Mouse (Mus musculus): ENCODE data around the gene Serpinb9. TPM values are rescaled to one million over a fixed set of nuclear protein-coding genes. Genes with fewer than 3 reads are reported as not detected.
"Not testable (repeated sequence)": the region's sequence is repeated elsewhere in the genome, so short reads cannot be mapped to it uniquely, and the experiment has no call there.

Gene Serpinb9
- total RNA-seq, 2 experiments from 2014 or later: 2.0 to 4.0 TPM

DNA sequence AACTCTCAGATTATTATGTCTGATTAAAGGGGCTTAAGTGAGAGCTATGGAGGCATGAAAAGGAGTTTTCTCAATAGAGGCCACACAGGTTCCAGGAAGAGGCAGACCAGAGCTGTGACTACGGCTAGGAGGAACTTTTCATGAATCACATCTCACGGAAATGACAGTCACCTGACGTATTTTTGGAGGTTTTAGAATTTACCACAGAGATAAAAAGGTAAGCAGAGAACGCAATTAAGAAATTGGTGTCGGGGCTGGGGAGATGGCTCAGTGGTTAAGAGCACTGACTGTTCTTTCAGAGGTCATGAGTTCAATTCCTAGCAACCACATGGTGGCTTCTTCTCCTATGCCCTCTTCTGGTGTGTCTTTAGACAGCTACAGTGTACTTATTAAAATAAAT is 1.7 kb upstream of the Serpinb9 start:
- no peak for ATAC-seq (replicated peaks; ENCODE audit: poor library complexity)

DNA sequence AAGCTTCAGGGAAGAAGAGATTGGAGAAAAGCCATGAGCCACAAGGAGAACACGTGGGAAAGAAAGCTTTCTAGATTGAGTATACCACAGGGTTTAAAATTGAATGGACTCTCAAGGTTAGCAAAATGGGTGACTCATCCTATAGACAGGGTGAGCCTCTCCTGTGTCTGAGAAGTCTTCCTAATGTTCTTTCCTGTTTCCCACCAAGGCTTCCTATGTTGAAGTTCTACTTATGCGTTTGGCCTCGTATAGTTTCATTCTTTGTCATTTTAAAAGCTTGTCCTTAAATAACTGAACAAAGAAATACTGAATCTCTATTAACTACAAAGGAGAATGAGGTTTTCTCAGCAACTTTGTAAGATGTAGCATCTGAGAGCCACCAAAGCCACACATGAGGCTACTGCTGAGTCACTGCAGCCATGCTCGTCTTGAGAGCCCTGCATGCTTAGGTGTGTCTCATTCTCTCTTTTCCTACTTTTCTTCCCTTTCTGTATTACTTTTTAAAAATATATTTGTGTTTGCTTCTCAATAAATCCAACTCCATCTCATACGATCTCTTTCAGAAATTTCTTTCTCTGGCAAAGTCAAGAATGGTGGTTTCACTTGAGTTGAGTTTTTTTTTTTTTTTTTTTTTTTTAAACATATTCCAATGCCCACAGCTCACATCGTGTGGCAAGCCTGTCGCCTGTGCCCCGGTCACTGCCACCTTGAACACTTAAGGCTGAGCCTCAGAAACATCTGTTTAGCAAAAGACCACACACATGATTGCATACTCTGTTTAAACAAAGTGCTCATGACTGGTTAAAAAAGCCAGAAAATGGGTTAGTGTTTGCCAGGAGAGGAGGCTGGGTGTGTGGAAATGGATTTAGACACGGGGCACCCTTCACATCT is 718 bp downstream of the Serpinb9 start:
- ATAC-seq (replicated peaks; ENCODE audit: poor library complexity): peak; percentile 27

DNA sequence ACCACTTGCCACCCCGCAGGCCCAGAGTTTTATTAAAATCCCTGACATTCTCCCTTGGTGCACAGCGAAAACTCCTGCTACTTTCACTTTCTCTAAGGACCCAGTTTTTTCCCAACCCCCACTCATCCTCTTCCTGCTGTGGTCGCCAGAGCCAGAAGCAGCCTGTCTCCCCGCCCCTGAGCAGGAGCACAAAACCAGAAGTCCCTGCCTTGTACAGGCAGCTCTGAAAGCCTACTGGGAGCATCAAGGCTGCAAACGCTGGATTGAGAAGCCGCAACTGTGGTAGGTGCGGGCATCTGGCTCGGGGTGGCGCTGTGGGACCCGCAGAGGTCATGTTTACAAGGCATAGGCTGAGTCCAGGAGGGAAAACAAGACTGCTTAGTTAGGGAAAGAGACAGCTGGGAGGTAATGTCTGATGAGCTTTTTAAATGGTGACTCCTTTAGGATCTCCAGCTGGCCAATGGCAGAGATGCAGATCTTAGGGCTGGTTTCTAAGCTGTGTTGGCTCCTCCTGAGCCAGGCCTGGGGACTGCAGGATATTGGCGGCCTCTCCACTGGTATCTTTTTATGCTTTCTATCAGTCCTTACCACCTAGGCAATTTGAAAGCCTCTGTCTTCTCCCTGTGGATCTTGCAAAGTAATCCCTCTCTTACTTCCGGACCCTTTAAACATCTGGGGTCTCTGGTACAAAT is 1.5 kb downstream of the Serpinb9 start:
- ATAC-seq (replicated peaks; ENCODE audit: poor library complexity): peak; percentile 91

DNA sequence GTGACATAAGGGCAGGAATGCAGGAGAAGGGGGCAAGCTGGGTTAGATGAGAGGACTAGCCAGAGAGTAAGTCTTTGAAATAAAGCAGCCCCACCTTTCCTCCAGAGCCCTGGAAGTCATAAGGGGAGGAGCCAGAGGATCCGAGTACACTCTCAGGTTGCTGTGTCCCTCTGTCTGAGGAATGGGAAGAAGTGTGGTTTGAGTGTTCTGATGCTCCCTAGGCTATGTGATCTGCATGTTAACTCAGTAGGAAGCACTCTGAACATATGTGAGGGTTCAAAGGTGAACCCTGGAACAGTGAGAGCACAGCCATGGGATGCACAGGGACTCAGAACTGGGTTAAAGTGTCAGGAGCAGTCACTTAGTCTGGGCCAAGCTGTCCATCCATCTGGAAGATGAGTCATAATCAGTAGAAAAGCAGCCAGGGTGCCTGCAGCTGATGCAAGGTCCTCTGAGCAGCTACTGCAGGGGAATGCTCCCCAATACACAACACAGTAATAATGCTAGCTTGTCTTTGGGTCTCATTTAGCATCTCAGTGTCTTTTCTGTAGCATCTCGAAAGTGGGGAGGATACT is 2.5 kb downstream of the Serpinb9 start:
- no peak for ATAC-seq (replicated peaks; ENCODE audit: poor library complexity)

DNA sequence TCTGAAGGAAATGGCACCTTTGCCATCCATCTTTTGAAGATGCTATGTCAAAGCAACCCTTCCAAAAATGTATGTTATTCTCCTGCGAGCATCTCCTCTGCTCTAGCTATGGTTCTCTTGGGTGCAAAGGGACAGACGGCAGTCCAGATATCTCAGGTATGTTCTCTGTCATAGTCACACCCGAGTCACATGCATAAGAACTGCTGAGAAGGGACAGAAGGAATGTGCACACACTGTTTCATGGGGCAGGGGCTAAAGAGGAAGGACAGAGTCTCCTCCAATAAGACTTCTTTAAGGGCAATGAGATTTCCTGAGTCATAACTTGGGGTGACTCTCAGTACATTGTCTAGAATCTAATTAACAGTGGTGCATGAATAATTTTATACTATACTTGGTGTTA is 3.5 kb downstream of the Serpinb9 start:
- ATAC-seq (replicated peaks; ENCODE audit: poor library complexity): no peak

DNA sequence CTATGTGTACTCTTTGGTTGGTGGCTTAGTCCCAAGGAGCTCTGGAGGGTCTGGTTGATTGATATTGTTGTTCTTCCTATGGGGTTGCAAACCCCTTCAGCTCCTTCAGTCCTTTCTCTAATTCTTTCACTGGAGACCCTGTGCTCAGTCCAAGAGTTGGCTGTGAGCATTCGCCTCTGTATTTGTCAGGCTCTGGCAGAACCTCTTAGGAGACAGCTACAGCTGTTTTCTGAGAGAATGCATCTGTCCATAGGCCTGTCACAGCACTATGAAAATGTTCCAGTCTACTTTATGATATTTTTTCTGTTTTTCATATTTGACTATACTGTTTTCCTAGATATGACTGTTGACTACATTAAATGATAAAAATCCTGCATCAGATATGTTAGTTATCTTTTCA is 9.3 kb downstream of the Serpinb9 start:
- ATAC-seq (replicated peaks; ENCODE audit: poor library complexity): no peak

GRCm38 (mm10) chr13:33013271-33013670 is 10.2 kb downstream of the Serpinb9 start:
- no peak for ATAC-seq (replicated peaks; ENCODE audit: poor library complexity)

GRCm38 (mm10) chr13:33022371-33022770 is 19.3 kb downstream of the Serpinb9 start:
- no peak for ATAC-seq (replicated peaks; ENCODE audit: poor library complexity)

GRCm38 (mm10) chr13:33026427-33027057 is 23.5 kb downstream of the Serpinb9 start:
- ATAC-seq (replicated peaks; ENCODE audit: poor library complexity): no peak

- ATAC-seq (replicated peaks; ENCODE audit: poor library complexity): peak; percentile 20; the same call in 1 of the 2 replicates
Measured at GRCm38 (mm10) chr13:33027244-33027643, 24.2 kb downstream of the Serpinb9 start, which contains the start of gene Serpinb9b. Gene Serpinb9b, plus strand, starts transcription at chr13:33027416.

DNA sequence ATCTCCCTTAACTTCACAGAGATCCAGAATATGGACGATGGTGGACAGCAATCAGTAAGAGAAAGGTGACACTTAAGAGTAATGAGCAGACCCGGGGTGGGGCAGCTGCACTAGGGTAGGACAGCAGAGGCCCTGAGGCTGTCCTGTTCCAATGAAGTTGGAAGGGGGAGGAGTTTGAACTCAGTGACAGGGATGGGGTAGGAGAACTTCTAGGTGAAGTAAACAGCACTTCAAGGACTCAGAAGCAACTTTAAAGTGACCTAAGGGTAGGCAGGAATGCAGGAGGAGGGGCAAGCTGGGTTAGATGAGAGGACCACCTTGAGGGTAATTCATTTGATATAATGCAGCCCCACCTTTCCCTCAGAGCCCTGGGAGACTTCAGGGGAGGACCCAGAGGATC is 25.1 kb downstream of the Serpinb9 start:
- no peak; the same call in 1 of the 2 replicates for ATAC-seq (replicated peaks; ENCODE audit: poor library complexity)

DNA sequence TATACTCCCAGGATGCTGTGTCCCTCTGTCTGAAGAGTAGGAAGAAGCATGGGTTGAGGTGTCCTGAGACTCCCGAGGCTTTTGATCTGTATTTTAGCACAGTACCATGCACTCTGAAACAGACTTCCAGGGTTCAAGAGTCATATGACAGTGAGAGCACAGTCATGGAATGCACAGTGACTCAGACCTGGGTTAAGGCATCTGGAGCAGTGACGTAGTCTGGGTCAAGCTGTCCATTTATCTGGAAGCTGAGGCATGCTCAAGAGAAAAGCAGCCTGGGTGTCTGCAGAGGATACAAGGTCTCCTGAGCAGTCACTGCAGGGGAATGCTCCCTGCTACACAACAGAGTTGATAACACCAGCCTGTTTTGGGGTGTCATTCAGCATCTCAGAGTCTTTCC is 25.5 kb downstream of the Serpinb9 start:
- ATAC-seq (replicated peaks; ENCODE audit: poor library complexity): no peak

- not testable (repeated sequence) for ATAC-seq (replicated peaks; ENCODE audit: poor library complexity)
Measured at GRCm38 (mm10) chr13:33029478-33029877, 26.4 kb downstream of the Serpinb9 start.

- ATAC-seq (replicated peaks; ENCODE audit: poor library complexity): no peak
Measured at GRCm38 (mm10) chr13:33030281-33030680, 27.2 kb downstream of the Serpinb9 start.

GRCm38 (mm10) chr13:33035506-33035905 is 32.5 kb downstream of the Serpinb9 start:
- ATAC-seq (replicated peaks; ENCODE audit: poor library complexity): no peak

DNA sequence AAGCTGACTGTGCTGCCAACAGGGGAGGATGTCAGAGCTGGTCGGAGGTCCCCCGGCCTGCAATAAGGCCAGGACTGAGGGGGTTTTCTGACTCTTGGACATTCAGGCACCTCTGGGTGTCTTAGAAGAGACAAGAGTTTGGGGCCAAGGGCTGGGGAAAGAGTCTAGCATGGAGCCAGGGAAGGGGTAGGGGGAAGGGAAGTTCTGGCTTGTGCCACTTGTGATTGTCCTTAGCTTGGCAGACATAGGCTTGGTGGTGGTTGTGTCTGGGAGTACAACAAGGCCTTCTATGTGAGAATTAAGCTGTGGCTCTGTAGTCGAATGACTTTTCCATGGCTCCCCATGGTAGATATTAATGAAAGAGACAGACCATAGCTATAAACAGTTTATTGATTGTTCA is 40.5 kb downstream of the Serpinb9 start:
- no peak for ATAC-seq (replicated peaks; ENCODE audit: poor library complexity)

DNA sequence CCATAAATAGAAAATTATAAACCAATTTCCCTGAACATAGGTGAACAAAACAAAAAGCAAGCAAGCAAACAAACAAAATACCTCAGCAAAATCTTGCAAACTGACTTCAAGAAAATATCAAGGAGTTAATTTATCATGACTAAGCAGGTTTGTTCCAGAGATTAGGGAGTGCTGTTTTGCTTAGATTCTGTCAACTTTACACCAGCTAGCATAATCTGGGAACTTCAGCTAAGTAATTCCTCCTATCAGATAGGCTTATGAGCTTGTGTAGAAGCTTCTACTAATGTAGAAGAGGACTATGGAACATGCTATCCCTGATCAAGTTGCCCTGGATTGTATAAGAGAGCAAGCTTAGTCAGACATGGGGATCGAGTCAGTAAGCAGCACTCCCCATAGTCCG is 44.2 kb downstream of the Serpinb9 start:
- peak; percentile 46 for ATAC-seq (replicated peaks; ENCODE audit: poor library complexity)

- ATAC-seq (replicated peaks; ENCODE audit: poor library complexity): peak; percentile 78
Measured at GRCm38 (mm10) chr13:33048187-33048586, 45.1 kb downstream of the Serpinb9 start.

DNA sequence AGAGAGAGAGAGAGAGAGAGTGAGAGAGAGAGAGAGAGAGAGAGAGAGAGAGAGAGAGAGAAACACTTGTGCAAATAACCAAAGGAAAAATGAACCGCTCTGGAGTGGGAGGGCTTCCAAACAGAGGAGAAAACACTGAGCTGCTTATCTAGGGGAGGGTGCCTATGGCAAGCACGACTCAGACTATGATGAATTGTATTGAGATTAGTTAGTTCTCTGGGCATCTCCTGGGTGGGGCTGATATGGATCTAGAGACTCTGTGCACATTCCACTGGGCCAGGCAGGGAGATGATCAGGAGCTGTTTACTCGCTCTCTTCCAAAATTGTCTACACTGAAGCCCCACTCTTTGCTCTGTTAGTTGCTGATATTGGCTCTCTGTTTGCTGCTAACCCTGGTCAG is 48.6 kb downstream of the Serpinb9 start:
- ATAC-seq (replicated peaks; ENCODE audit: poor library complexity): peak; percentile 15; the same call in 1 of the 2 replicates

DNA sequence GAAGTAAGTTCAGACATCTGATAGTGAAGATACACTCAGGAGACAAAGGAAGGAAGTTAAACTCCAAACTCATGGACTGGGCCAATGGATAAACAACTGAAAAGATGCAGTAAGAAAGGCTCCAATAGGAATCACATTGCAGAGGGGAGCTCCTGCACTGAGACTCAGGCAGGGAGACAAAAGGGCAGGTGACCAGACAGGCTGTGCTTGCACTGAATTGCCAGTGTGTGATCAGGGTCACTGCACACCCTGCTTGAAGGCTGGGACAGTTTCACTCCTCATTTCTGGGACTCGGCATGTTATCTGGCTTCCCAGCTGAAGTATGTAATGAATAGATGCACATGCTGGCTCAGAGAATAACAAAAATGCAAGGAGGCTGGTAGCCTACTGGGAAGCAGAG is 60.0 kb downstream of the Serpinb9 start:
- ATAC-seq (replicated peaks; ENCODE audit: poor library complexity): no peak

Data from megakaryocyte progenitor cell, adult 5-6 weeks (primary cell).